Mouse (Mus musculus): ENCODE measurements around the gene Rnase2b. TPM values are rescaled to one million over a fixed set of nuclear protein-coding genes. Genes with fewer than 3 reads are reported as not detected.
"Not testable (repeated sequence)": the region's sequence is repeated elsewhere in the genome, so short reads cannot be mapped to it uniquely, and the experiment has no call there.

Gene Rnase2b
- polyA plus RNA-seq, 1 experiment from 2014 or later: not detected

DNA sequence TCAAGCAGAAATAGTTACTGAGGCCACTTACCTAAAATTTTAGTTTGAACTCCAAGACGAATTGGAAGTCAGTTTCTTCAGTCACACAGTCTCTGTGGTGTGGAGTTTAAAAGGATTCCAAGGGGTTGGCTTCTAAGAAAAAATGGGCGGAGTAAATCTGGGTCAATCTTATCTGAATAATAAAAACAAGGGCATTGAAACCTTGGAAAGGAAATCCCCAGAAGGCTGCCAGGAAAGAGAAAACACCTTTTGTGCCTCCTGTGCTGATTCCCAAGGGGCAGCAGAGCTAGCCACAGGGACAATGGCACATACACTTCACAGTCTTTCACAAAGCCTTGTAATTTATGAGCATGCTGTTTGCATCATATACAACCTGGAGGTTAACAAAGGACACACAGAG lies 15.4 kb upstream of the Rnase2b start, which contains the start of gene Rnase1:
Rnase1 (minus strand) TSS at position 101 of the 400 bp plus-strand sequence.
- 46% methylated on average over 2 of the region's 2 CpGs for WGBS
- no peak for ATAC-seq
- no peaks in the 10 kb centered on the region for H3K9me3 ChIP-seq (replicated peaks; ENCODE audit: control insufficient read depth, low read length, poor library complexity, severe bottlenecking)

DNA sequence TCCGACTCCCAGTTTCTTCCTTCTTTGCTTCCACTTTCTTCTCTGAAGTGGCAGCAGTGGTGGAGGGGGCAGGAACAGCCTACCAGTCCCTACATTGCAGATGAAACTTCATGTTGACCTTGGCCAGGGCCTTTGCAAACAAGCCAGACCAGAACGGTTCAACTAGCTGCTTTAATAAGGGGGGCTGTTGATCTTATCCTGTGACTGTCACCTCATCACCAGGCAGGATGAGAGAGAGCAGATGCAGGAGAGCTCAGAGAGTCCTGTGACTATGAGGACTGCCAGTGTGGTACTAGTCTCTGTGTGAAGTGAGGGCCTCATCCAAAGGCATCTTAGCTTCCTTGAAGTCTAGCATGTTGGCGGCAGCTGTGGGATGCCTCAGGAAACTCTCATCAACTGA lies 14.1 kb upstream of the Rnase2b start:
- Histone ChIP-seq H3K4me2 (ENCODE audit: low read length) (no peak overlapping the region), H3K9ac (ENCODE audit: low read depth, low read length) (no peak overlapping the region), H3K36me3 (ENCODE audit: control insufficient read depth, insufficient read depth, low read length) (no peaks in the 10 kb centered on the region), H3K27me3 (ENCODE audit: control insufficient read depth, insufficient read depth, low read depth, low read length) (no peaks in the 10 kb centered on the region), H3K4me1 (ENCODE audit: control insufficient read depth, insufficient read depth, low read length) (no peaks in the 10 kb centered on the region), H3K4me3 (ENCODE audit: low read depth, low read length) (no peak overlapping the region), H3K27ac (ENCODE audit: low read length) (no peak overlapping the region), H3K9me3 (replicated peaks; ENCODE audit: control insufficient read depth, low read length, poor library complexity, severe bottlenecking) (no peaks in the 10 kb centered on the region)
- ATAC-seq: no peak
- 74% methylated on average over 3 of the region's 3 CpGs for WGBS

More for the DNA sequence above, 15.4 kb upstream of the Rnase2b start, which contains the start of gene Rnase1:
- Histone ChIP-seq H3K4me2 (ENCODE audit: low read length) (no peak within 1 kb of the TSS), H3K9ac (ENCODE audit: low read depth, low read length) (no peak within 1 kb of the TSS), H3K4me3 (ENCODE audit: low read depth, low read length) (no peak within 1 kb of the TSS), H3K4me1 (ENCODE audit: control insufficient read depth, insufficient read depth, low read length) (no peaks in the 10 kb centered on the region), H3K27me3 (ENCODE audit: control insufficient read depth, insufficient read depth, low read depth, low read length) (no peaks in the 10 kb centered on the region), H3K27ac (ENCODE audit: low read length) (no peak within 1 kb of the TSS), H3K36me3 (ENCODE audit: control insufficient read depth, insufficient read depth, low read length) (no peaks in the 10 kb centered on the region)

DNA sequence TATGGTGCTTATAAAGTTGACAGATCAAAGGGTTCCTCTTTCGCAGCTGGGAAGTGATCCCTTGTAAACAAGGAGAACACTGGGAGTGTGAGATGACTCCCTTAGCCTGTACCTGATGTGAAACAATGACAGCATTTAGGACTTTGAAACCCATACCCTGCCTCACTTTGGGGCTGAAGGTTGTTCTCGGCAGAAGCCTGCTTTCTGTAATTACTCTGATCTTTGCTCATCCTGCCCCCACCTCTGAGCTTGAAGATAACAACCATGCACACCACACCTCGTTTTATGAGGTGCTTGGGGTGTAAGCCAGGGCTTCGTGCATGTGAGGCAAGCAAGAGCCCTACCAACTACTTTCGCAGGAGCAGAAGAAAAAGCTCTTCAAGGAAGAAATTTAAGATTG lies 12.9 kb upstream of the Rnase2b start:
- Histone ChIP-seq H3K4me1 (ENCODE audit: control insufficient read depth, insufficient read depth, low read length) (no peaks in the 10 kb centered on the region), H3K9ac (ENCODE audit: low read depth, low read length) (no peak overlapping the region), H3K4me2 (ENCODE audit: low read length) (no peak overlapping the region), H3K4me3 (ENCODE audit: low read depth, low read length) (no peak overlapping the region), H3K27ac (ENCODE audit: low read length) (no peak overlapping the region), H3K27me3 (ENCODE audit: control insufficient read depth, insufficient read depth, low read depth, low read length) (no peaks in the 10 kb centered on the region), H3K9me3 (replicated peaks; ENCODE audit: control insufficient read depth, low read length, poor library complexity, severe bottlenecking) (no peaks in the 10 kb centered on the region), H3K36me3 (ENCODE audit: control insufficient read depth, insufficient read depth, low read length) (no peaks in the 10 kb centered on the region)
- 79% methylated on average over 5 of the region's 5 CpGs for WGBS
- ATAC-seq: no peak

DNA sequence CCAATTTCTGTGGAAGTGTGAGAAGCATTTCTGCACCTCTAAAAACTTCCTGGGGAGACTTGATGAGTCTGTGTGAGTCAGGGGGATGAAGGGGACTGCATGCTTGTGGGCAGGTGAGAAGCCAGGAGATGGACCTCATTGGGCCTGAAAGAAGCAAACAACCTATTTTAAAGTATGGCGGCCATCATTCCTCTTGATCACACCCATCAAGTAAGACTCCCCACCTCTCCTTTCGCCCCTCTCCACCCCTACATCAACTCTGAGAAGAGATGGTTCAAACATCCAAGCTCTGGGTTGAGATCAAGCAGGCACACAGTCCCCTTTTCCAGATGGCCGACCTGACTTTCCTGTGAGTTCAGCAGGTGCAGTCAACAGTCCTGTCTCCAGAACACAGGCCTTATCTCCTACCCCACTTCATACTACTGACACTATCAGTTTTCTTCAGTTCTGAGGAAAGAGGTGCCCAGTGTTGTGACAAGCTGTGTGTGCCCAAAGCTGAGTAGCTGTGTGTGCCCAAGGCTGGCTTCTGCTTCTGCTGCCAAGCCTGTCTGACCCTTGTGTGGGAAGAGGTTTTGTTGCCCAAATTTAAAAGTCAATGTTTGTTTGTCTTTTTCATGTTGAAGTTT lies 11.7 kb upstream of the Rnase2b start:
- Histone ChIP-seq H3K36me3 (ENCODE audit: control insufficient read depth, insufficient read depth, low read length) (no peaks in the 10 kb centered on the region), H3K4me3 (ENCODE audit: low read depth, low read length) (no peak overlapping the region), H3K9ac (ENCODE audit: low read depth, low read length) (no peak overlapping the region), H3K4me1 (ENCODE audit: control insufficient read depth, insufficient read depth, low read length) (no peaks in the 10 kb centered on the region), H3K9me3 (replicated peaks; ENCODE audit: control insufficient read depth, low read length, poor library complexity, severe bottlenecking) (no peaks in the 10 kb centered on the region), H3K4me2 (ENCODE audit: low read length) (no peak overlapping the region), H3K27ac (ENCODE audit: low read length) (no peak overlapping the region), H3K27me3 (ENCODE audit: control insufficient read depth, insufficient read depth, low read depth, low read length) (no peaks in the 10 kb centered on the region)
- WGBS: 96% methylated on average over 3 of the region's 3 CpGs
- no peak for ATAC-seq

DNA sequence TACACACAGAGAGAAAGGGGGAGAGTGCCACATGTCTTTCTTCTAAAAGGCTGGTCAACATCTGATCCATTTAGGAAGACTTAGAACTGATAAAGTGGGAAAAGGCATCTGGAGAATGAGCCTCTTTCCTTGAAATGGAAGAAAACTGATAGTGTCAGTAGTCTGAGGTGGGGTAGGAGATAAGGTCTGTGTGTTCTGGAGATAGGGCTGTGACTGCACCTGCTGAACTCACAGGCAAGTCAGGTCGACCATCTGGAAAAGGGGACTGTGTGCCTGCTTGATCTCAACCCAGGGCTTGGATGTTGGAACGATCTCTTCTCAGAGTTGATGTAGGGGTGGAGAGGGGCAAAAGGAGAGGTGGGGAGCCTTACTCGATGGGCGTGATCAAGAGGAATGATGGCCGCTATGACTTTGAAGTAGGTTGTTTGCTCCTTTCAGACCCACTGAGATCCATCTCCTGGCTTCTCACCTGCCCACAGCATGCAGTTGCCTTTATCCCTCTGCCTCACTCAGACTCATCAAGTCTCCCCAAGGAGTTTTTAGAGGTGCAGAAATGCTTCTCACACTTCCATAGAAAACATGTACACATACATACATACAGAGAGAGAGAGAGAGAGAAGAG lies 9.7 kb upstream of the Rnase2b start:
- ATAC-seq: no peak
- Histone ChIP-seq H3K36me3 (ENCODE audit: control insufficient read depth, insufficient read depth, low read length) (no peaks in the 10 kb centered on the region), H3K9me3 (replicated peaks; ENCODE audit: control insufficient read depth, low read length, poor library complexity, severe bottlenecking) (no peaks in the 10 kb centered on the region), H3K4me3 (ENCODE audit: low read depth, low read length) (no peak overlapping the region), H3K27me3 (ENCODE audit: control insufficient read depth, insufficient read depth, low read depth, low read length) (no peaks in the 10 kb centered on the region), H3K4me2 (ENCODE audit: low read length) (no peak overlapping the region), H3K4me1 (ENCODE audit: control insufficient read depth, insufficient read depth, low read length) (no peaks in the 10 kb centered on the region), H3K27ac (ENCODE audit: low read length) (no peak overlapping the region), H3K9ac (ENCODE audit: low read depth, low read length) (no peak overlapping the region)
- WGBS: 89% methylated on average over 5 of the region's 5 CpGs

DNA sequence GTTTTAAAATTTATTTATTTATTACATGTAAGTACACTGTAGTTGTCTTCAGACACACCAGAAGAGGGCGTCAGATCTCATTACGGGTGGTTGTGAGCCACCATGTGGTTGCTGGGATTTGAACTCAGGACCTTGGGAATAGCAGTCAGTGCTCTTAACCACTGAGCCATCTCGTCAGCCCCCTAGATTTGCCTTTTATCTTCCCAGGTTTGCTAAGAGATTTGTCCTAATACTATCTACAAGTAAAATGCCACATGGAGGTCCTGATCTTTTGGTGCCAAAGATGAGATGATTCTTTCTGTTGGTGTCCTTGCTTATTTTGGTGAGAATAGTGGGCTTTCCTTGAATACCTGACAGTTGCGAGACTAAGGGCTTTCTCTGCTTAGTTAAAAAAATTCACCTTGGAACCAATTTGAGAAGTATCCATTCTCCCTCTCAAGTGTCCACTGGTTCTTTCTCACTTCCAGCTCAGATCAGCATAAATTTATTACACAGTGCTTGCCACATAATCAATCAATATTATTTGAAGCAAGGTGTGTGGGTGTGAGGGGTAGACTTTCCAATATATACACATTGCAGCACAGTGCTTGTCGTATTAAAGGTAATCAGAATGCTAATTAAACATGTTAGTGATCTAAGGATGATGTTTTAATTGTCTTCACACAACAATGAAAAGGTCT lies 5.9 kb upstream of the Rnase2b start:
- no peak overlapping the region for H3K9ac ChIP-seq (ENCODE audit: low read depth, low read length)
- H3K4me1 ChIP-seq (ENCODE audit: control insufficient read depth, insufficient read depth, low read length): no peaks in the 10 kb centered on the region
- ATAC-seq: no peak
- H3K4me2 ChIP-seq (ENCODE audit: low read length): no peak overlapping the region
- H3K9me3 ChIP-seq (replicated peaks; ENCODE audit: control insufficient read depth, low read length, poor library complexity, severe bottlenecking): no peaks in the 10 kb centered on the region
- H3K27me3 ChIP-seq (ENCODE audit: control insufficient read depth, insufficient read depth, low read depth, low read length): no peaks in the 10 kb centered on the region
- H3K36me3 ChIP-seq (ENCODE audit: control insufficient read depth, insufficient read depth, low read length): no peaks in the 10 kb centered on the region
- H3K27ac ChIP-seq (ENCODE audit: low read length): no peak overlapping the region
- no peak overlapping the region for H3K4me3 ChIP-seq (ENCODE audit: low read depth, low read length)
- WGBS: 89% methylated on average over 5 of the region's 5 CpGs

DNA sequence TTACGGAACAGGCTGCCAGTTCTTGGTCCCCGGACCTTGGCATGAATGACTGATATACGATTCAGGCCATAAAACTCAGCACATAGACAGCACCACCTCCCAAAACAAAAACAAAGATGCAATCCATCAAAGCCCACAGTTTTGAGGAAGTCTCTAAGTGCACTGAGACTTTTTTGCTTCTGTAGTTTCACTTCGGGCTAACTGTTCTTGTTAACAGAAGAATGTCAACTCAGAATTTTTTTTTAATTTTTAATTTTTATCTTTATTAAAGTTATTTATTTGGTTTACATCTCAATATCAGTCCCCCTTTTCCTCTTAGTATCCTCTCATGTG lies 5.4 kb upstream of the Rnase2b start:
- Histone ChIP-seq H3K9ac (ENCODE audit: low read depth, low read length) (no peak overlapping the region), H3K4me1 (ENCODE audit: control insufficient read depth, insufficient read depth, low read length) (no peaks in the 10 kb centered on the region), H3K27ac (ENCODE audit: low read length) (no peak overlapping the region), H3K36me3 (ENCODE audit: control insufficient read depth, insufficient read depth, low read length) (no peaks in the 10 kb centered on the region), H3K4me3 (ENCODE audit: low read depth, low read length) (no peak overlapping the region), H3K27me3 (ENCODE audit: control insufficient read depth, insufficient read depth, low read depth, low read length) (no peaks in the 10 kb centered on the region), H3K9me3 (replicated peaks; ENCODE audit: control insufficient read depth, low read length, poor library complexity, severe bottlenecking) (no peaks in the 10 kb centered on the region), H3K4me2 (ENCODE audit: low read length) (no peak overlapping the region)
- no peak for ATAC-seq
- WGBS: 86% methylated on average over 4 of the region's 4 CpGs

DNA sequence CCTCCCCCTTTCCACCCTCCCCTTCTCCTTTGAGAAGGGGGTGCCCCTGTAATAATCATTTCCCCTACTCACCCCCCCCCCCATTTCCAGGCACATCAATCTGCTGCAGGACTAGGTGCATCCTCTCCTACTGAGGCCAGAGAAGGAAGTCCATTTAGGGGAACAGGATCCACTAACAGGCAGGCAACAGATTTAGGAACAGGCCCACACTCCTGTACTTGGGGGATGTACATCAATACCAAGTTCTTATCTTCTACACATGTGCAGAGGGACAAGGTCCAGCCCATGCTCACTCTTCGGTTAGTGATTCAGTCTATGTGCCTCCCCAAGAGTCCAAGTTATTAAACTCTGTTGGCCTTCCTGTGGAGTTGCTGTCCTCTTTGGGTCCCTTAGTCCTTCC lies 5.0 kb upstream of the Rnase2b start:
- WGBS: 96% methylated on average over 1 of the region's 1 CpGs

DNA sequence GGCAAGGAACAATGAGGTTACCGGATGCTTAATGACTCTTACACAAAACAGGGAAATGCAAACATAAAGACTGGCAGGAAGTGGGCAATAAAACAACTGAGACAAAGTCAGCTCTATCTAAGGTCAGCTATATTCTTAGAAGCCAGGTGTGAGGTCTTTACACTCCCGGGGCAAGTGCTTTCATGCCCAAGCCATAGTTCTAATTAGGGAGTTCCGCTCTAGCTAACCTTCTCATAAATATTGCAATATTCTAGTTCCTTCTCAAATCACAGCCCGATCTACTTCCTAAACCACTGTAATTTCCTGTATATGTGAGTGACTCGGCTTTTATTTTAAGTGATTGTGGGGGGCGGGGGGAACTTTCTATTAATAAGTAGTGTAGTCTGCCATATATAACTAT lies 1.3 kb downstream of the Rnase2b start:
- not testable (repeated sequence) for H3K4me3 ChIP-seq (ENCODE audit: low read depth, low read length); H3K27ac ChIP-seq (ENCODE audit: low read length); H3K27me3 ChIP-seq (ENCODE audit: control insufficient read depth, insufficient read depth, low read depth, low read length); H3K36me3 ChIP-seq (ENCODE audit: control insufficient read depth, insufficient read depth, low read length); H3K9ac ChIP-seq (ENCODE audit: low read depth, low read length); H3K9me3 ChIP-seq (replicated peaks; ENCODE audit: control insufficient read depth, low read length, poor library complexity, severe bottlenecking); H3K4me1 ChIP-seq (ENCODE audit: control insufficient read depth, insufficient read depth, low read length); H3K4me2 ChIP-seq (ENCODE audit: low read length); ATAC-seq
- WGBS: 88% methylated on average over 6 of the region's 6 CpGs

More for the DNA sequence above, 5.0 kb upstream of the Rnase2b start:
- no peak overlapping the region for H3K27ac ChIP-seq (ENCODE audit: low read length)
- no peak overlapping the region for H3K4me3 ChIP-seq (ENCODE audit: low read depth, low read length)
- no peak overlapping the region for H3K9ac ChIP-seq (ENCODE audit: low read depth, low read length)
- H3K4me2 ChIP-seq (ENCODE audit: low read length): no peak overlapping the region
- H3K4me1 ChIP-seq (ENCODE audit: control insufficient read depth, insufficient read depth, low read length): no peaks in the 10 kb centered on the region
- H3K27me3 ChIP-seq (ENCODE audit: control insufficient read depth, insufficient read depth, low read depth, low read length): no peaks in the 10 kb centered on the region
- ATAC-seq: no peak
- no peaks in the 10 kb centered on the region for H3K9me3 ChIP-seq (replicated peaks; ENCODE audit: control insufficient read depth, low read length, poor library complexity, severe bottlenecking)
- no peaks in the 10 kb centered on the region for H3K36me3 ChIP-seq (ENCODE audit: control insufficient read depth, insufficient read depth, low read length)

Data from midbrain, embryonic 16.5 days (tissue).